Mouse (Mus musculus): ENCODE measurements around the gene Clk4. TPM values are rescaled to one million over a fixed set of nuclear protein-coding genes. Genes with fewer than 3 reads are reported as not detected.

Clk4 gene
- 127 and 131 TPM in 2 replicates for polyA plus RNA-seq (2015; fragmentation: Nextera tagmentation; extraction: Ambion mirVana)

GRCm38 (mm10) chr11:51261680-51262219, at the start of gene Clk4:
Clk4 (plus strand) TSS chr11:51261730.
- no peak for DNase-seq (ENCODE audit: low spot score)

GRCm38 (mm10) chr11:51214021-51214420, 47.5 kb upstream of the Clk4 start:
- no peak for DNase-seq (ENCODE audit: low spot score)

- DNase-seq (ENCODE audit: low spot score) = no peak
These were observed 42.0 kb upstream of the Clk4 start for GRCm38 (mm10) chr11:51219396-51219980.

GRCm38 (mm10) chr11:51220308-51220707, 41.2 kb upstream of the Clk4 start, which contains the start of gene Gm12569:
Gm12569 (plus strand) TSS chr11:51220473.
- DNase-seq (ENCODE audit: low spot score) = no peak

- no peak for DNase-seq (ENCODE audit: low spot score)
These were observed 34.4 kb upstream of the Clk4 start for GRCm38 (mm10) chr11:51227104-51227503.

GRCm38 (mm10) chr11:51234626-51235025, 26.9 kb upstream of the Clk4 start:
- no peak for DNase-seq (ENCODE audit: low spot score)

GRCm38 (mm10) chr11:51242897-51243296, 18.6 kb upstream of the Clk4 start:
- no peak for DNase-seq (ENCODE audit: low spot score)

- DNase-seq (ENCODE audit: low spot score) = no peak
These were observed 4.5 kb upstream of the Clk4 start for GRCm38 (mm10) chr11:51257006-51257405.

GRCm38 (mm10) chr11:51262342-51263285, 1.1 kb downstream of the Clk4 start, which contains the start of gene BC049762:
BC049762 (minus strand) TSS chr11:51263046.
- DNase-seq (ENCODE audit: low spot score) = peak; percentile 100

- DNase-seq (ENCODE audit: low spot score) = no peak
These were observed 1.8 kb downstream of the Clk4 start for GRCm38 (mm10) chr11:51263286-51263831.

GRCm38 (mm10) chr11:51264352-51264751, 2.8 kb downstream of the Clk4 start:
- peak; percentile 42 for DNase-seq (ENCODE audit: low spot score)

- peak; percentile 22 for DNase-seq (ENCODE audit: low spot score)
These were observed 3.8 kb downstream of the Clk4 start for GRCm38 (mm10) chr11:51265326-51265725.

- DNase-seq (ENCODE audit: low spot score) = no peak
These were observed 12.9 kb downstream of the Clk4 start for GRCm38 (mm10) chr11:51274418-51274817.

GRCm38 (mm10) chr11:51289564-51290041, 28.1 kb downstream of the Clk4 start, which contains the start of gene Col23a1:
Col23a1 (plus strand) TSS chr11:51289920.
- DNase-seq (ENCODE audit: low spot score) = peak; percentile 38

GRCm38 (mm10) chr11:51290066-51290955, 28.8 kb downstream of the Clk4 start:
- peak; percentile 4 for DNase-seq (ENCODE audit: low spot score)

- DNase-seq (ENCODE audit: low spot score) = no peak
These were observed 32.5 kb downstream of the Clk4 start for GRCm38 (mm10) chr11:51293956-51294530.

GRCm38 (mm10) chr11:51295742-51296141, 34.2 kb downstream of the Clk4 start:
- DNase-seq (ENCODE audit: low spot score) = no peak

GRCm38 (mm10) chr11:51298691-51299090, 37.2 kb downstream of the Clk4 start:
- no peak for DNase-seq (ENCODE audit: low spot score)

GRCm38 (mm10) chr11:51302396-51302795, 40.9 kb downstream of the Clk4 start:
- no peak for DNase-seq (ENCODE audit: low spot score)

- no peak for DNase-seq (ENCODE audit: low spot score)
These were observed 42.5 kb downstream of the Clk4 start for GRCm38 (mm10) chr11:51303981-51304553.

Measured in thymus, postnatal 0 days (tissue).